Mouse (Mus musculus): ENCODE data around the gene Ddx59. TPM values are rescaled to one million over a fixed set of nuclear protein-coding genes. Genes with fewer than 3 reads are reported as not detected.

Ddx59 gene
- polyA plus RNA-seq, 1 experiment: 1.9 TPM

DNA sequence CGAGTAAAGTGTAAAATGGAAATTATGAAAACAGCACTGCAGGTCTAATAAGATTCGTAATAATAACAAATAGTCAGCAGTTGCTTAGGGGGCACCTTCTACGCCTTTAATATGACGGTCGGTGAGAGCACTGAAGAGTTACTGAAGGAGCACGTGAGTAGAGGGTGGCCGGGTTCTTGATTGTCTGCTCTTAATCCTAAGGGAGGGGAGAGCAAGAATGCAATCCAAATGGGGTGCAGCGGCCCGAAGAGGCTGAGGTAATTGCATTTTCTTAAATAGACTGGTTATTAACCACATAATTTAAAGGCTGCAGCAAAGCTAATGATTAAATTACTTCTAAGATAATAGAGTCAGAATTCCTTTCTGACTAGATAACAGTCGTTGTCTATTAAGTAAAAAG, 31.9 kb downstream of the Ddx59 start:
- no peaks in the 10 kb centered on the region for H3K36me3 ChIP-seq (ENCODE audit: control insufficient read depth, insufficient read depth, low read length)
- no peaks in the 10 kb centered on the region for H3K27me3 ChIP-seq (ENCODE audit: control insufficient read depth, insufficient read depth, low read length)
- H3K4me1 ChIP-seq (ENCODE audit: control insufficient read depth, insufficient read depth, insufficient read length): no peaks in the 10 kb centered on the region
- WGBS: 89% methylated on average over 10 of the region's 10 CpGs
- no peak overlapping the region for H3K4me3 ChIP-seq (ENCODE audit: extremely low read depth, insufficient read depth, insufficient read length)
- DNase-seq (ENCODE audit: low read depth in 1 of 2, low spot score in 2 of 2): no peak
- TF ChIP-seq POLR2A (IDR thresholded peaks at IDR 0.05; ENCODE audit: low read depth, low read length) (no peak), CTCF (IDR thresholded peaks at IDR 0.05; ENCODE audit: extremely low read depth, insufficient read depth, insufficient read length, insufficient replicate concordance) (no peak)
- H3K27ac ChIP-seq (ENCODE audit: insufficient read depth, low read length): no peak overlapping the region

DNA sequence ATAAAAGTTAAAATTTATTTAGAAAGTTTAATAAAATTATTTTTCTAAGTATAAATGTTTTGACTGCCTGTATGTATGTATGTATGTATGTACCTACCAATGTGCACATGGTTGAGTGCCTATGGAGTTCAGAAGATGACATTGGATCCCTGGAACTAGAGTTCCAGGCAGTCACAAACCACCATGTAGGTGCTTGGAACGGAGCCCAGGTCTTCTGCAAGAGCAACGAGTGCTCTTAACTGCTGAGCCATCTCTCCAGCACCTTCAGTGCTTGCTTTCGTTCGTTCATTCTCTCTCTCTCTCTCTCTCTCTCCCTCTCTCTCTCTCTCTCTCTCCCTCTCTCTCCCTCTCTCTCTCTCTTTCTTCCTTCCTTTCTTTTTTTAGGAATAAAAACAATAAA, 32.3 kb downstream of the Ddx59 start:
- H3K27ac ChIP-seq (ENCODE audit: insufficient read depth, low read length): no peak overlapping the region
- DNase-seq (ENCODE audit: low read depth in 1 of 2, low spot score in 2 of 2): no peak
- H3K4me1 ChIP-seq (ENCODE audit: control insufficient read depth, insufficient read depth, insufficient read length): no peaks in the 10 kb centered on the region
- no peaks in the 10 kb centered on the region for H3K27me3 ChIP-seq (ENCODE audit: control insufficient read depth, insufficient read depth, low read length)
- H3K36me3 ChIP-seq (ENCODE audit: control insufficient read depth, insufficient read depth, low read length): no peaks in the 10 kb centered on the region
- TF ChIP-seq CTCF (IDR thresholded peaks at IDR 0.05; ENCODE audit: extremely low read depth, insufficient read depth, insufficient read length, insufficient replicate concordance) (no peak), POLR2A (IDR thresholded peaks at IDR 0.05; ENCODE audit: low read depth, low read length) (no peak)
- no peak overlapping the region for H3K4me3 ChIP-seq (ENCODE audit: extremely low read depth, insufficient read depth, insufficient read length)
- 80% methylated on average over 4 of the region's 4 CpGs for WGBS

DNA sequence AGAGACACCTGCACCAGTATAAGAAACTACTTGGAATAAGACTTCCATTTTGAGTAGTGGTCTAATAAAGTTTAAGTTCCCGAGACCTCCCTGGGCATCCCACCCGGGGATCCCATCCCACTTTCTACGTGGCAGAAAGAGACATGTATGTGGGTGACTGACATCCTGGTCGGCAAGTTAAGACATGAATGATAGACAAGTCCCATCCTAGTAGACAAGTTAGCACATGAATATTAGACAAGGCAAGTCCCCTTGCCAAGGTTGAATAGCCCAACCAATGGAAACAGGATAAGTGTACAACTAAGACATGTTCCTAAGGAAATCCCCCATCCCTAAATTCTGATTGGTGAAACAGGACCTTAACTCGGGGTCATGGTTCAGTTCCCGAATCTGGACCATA, 34.5 kb downstream of the Ddx59 start:
- Histone ChIP-seq H3K27ac (ENCODE audit: insufficient read depth, low read length) (no peak overlapping the region), H3K27me3 (ENCODE audit: control insufficient read depth, insufficient read depth, low read length) (no peaks in the 10 kb centered on the region), H3K4me3 (ENCODE audit: extremely low read depth, insufficient read depth, insufficient read length) (no peak overlapping the region), H3K4me1 (ENCODE audit: control insufficient read depth, insufficient read depth, insufficient read length) (no peaks in the 10 kb centered on the region), H3K36me3 (ENCODE audit: control insufficient read depth, insufficient read depth, low read length) (no peaks in the 10 kb centered on the region)
- TF ChIP-seq POLR2A (IDR thresholded peaks at IDR 0.05; ENCODE audit: low read depth, low read length): no peak
- no peak for TF ChIP-seq CTCF (IDR thresholded peaks at IDR 0.05; ENCODE audit: extremely low read depth, insufficient read depth, insufficient read length, insufficient replicate concordance)
- 90% methylated on average over 6 of the region's 6 CpGs for WGBS
- no peak for DNase-seq (ENCODE audit: low read depth in 1 of 2, low spot score in 2 of 2)

GRCm38 (mm10) chr1:136450206-136450605, 35.1 kb downstream of the Ddx59 start:
- Histone ChIP-seq H3K4me3 (ENCODE audit: extremely low read depth, insufficient read depth, insufficient read length) (no peak overlapping the region), H3K36me3 (ENCODE audit: control insufficient read depth, insufficient read depth, low read length) (no peaks in the 10 kb centered on the region), H3K4me1 (ENCODE audit: control insufficient read depth, insufficient read depth, insufficient read length) (no peaks in the 10 kb centered on the region), H3K27me3 (ENCODE audit: control insufficient read depth, insufficient read depth, low read length) (no peaks in the 10 kb centered on the region), H3K27ac (ENCODE audit: insufficient read depth, low read length) (no peak overlapping the region)
- DNase-seq (ENCODE audit: low read depth in 1 of 2, low spot score in 2 of 2): no peak
- TF ChIP-seq POLR2A (IDR thresholded peaks at IDR 0.05; ENCODE audit: low read depth, low read length) (no peak), CTCF (IDR thresholded peaks at IDR 0.05; ENCODE audit: extremely low read depth, insufficient read depth, insufficient read length, insufficient replicate concordance) (no peak)
- whole genome bisulfite sequencing: 81% methylated on average over 5 of the region's 5 CpGs

GRCm38 (mm10) chr1:136452421-136452820, 37.4 kb downstream of the Ddx59 start:
- no peak for DNase-seq (ENCODE audit: low read depth in 1 of 2, low spot score in 2 of 2)
- H3K36me3 ChIP-seq (ENCODE audit: control insufficient read depth, insufficient read depth, low read length): no peaks in the 10 kb centered on the region
- TF ChIP-seq POLR2A (IDR thresholded peaks at IDR 0.05; ENCODE audit: low read depth, low read length) (no peak), CTCF (IDR thresholded peaks at IDR 0.05; ENCODE audit: extremely low read depth, insufficient read depth, insufficient read length, insufficient replicate concordance) (no peak)
- H3K27ac ChIP-seq (ENCODE audit: insufficient read depth, low read length): no peak overlapping the region
- 77% methylated on average over 5 of the region's 5 CpGs for WGBS
- no peak overlapping the region for H3K4me3 ChIP-seq (ENCODE audit: extremely low read depth, insufficient read depth, insufficient read length)
- H3K4me1 ChIP-seq (ENCODE audit: control insufficient read depth, insufficient read depth, insufficient read length): no peaks in the 10 kb centered on the region
- no peaks in the 10 kb centered on the region for H3K27me3 ChIP-seq (ENCODE audit: control insufficient read depth, insufficient read depth, low read length)

GRCm38 (mm10) chr1:136455756-136456585, 40.9 kb downstream of the Ddx59 start:
- no peak for DNase-seq (ENCODE audit: low read depth in 1 of 2, low spot score in 2 of 2)
- Histone ChIP-seq H3K4me1 (ENCODE audit: control insufficient read depth, insufficient read depth, insufficient read length) (no peaks in the 10 kb centered on the region), H3K27ac (ENCODE audit: insufficient read depth, low read length) (no peak overlapping the region), H3K4me3 (ENCODE audit: extremely low read depth, insufficient read depth, insufficient read length) (no peak overlapping the region), H3K36me3 (ENCODE audit: control insufficient read depth, insufficient read depth, low read length) (no peaks in the 10 kb centered on the region), H3K27me3 (ENCODE audit: control insufficient read depth, insufficient read depth, low read length) (no peaks in the 10 kb centered on the region)
- TF ChIP-seq POLR2A (IDR thresholded peaks at IDR 0.05; ENCODE audit: low read depth, low read length): no peak
- TF ChIP-seq CTCF (IDR thresholded peaks at IDR 0.05; ENCODE audit: extremely low read depth, insufficient read depth, insufficient read length, insufficient replicate concordance): no peak
- WGBS: 83% methylated on average over 17 of the region's 17 CpGs

GRCm38 (mm10) chr1:136456741-136457140, 41.7 kb downstream of the Ddx59 start:
- no peaks in the 10 kb centered on the region for H3K36me3 ChIP-seq (ENCODE audit: control insufficient read depth, insufficient read depth, low read length)
- TF ChIP-seq POLR2A (IDR thresholded peaks at IDR 0.05; ENCODE audit: low read depth, low read length) (no peak), CTCF (IDR thresholded peaks at IDR 0.05; ENCODE audit: extremely low read depth, insufficient read depth, insufficient read length, insufficient replicate concordance) (no peak)

More at GRCm38 (mm10) chr1:136456741-136457140, 41.7 kb downstream of the Ddx59 start:
- no peaks in the 10 kb centered on the region for H3K4me1 ChIP-seq (ENCODE audit: control insufficient read depth, insufficient read depth, insufficient read length)
- no peak overlapping the region for H3K27ac ChIP-seq (ENCODE audit: insufficient read depth, low read length)
- H3K4me3 ChIP-seq (ENCODE audit: extremely low read depth, insufficient read depth, insufficient read length): no peak overlapping the region
- no peak for DNase-seq (ENCODE audit: low read depth in 1 of 2, low spot score in 2 of 2)
- no peaks in the 10 kb centered on the region for H3K27me3 ChIP-seq (ENCODE audit: control insufficient read depth, insufficient read depth, low read length)
- WGBS: 80% methylated on average over 6 of the region's 6 CpGs

All from spleen, adult 2 months (tissue).